Mouse (Mus musculus): Measurements from ENCODE around the gene Cd68. TPM values are rescaled to one million over a fixed set of nuclear protein-coding genes. Genes with fewer than 3 reads are reported as not detected.
"Not testable (repeated sequence)": the region's sequence is repeated elsewhere in the genome, so short reads cannot be mapped to it uniquely, and the experiment has no call there.

Cd68 gene
- 1 to 10 TPM; 5.8 to 7.8 TPM for total RNA-seq (2021)

DNA sequence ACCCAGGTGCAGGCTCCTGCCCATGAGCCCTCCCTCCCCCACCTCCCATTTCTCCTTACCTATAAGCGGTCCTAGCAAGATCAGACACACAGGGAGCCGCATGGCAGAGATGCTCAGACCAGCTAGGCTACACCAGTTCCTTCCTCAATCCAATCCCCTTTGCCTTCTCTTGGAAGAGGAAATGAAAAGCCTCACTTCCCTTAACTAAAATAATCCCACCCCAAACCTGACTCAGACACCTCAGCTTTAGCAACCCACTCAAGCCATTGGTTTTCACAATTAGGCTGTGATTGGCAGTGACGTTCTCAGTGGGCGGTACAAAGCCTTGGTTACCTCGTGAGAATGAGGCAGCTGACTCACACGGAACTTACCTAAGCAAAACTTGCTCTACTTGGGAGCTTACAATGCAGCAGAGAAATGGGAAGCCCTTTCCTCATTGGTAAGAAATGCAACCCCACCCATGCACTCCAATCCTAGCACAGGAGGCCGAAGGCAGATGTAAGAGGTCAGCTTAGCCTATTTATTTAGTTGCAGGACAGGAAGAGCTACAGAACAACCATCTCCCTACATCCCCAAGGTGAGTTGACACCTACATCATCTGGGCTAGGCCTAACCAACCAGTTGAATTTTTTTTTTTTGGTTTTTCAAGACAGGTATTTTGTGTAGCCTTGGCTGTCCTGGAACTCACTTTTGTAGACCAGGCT is at the start of gene Cd68:
Gene Cd68 (minus strand): TSS at position 193 of the 704 bp plus-strand sequence.
- intact Hi-C loops (cut with DNase I): no loop called here
- peak; percentile 52 to 56 for DNase-seq

DNA sequence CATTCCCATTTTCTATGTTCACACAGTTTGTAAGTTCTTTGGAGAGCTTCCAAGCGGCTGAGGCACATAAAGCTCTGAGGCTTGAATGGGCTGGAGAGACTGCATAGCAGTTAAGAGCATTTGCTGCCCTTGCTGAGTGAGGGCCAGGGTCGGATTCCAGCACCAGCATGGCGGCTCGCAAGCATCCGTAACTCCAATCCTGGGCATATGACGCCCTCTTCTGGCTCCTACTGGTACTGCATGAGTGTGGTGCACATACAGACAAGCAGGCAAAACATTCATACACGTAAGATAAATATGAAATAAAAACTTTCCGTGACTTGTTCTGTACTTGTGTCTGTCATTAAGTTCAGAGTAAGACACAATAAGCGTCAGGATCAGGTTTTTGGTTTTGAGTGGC is 49.5 kb upstream of the Cd68 start:
- peak in 1 of 2 experiments; percentile 51 for DNase-seq
- intact Hi-C loops (cut with DNase I): loop anchor here (1.0 kb wide), 1 partner anchor 33 kb away; the partner anchor contains the start of gene Senp3

DNA sequence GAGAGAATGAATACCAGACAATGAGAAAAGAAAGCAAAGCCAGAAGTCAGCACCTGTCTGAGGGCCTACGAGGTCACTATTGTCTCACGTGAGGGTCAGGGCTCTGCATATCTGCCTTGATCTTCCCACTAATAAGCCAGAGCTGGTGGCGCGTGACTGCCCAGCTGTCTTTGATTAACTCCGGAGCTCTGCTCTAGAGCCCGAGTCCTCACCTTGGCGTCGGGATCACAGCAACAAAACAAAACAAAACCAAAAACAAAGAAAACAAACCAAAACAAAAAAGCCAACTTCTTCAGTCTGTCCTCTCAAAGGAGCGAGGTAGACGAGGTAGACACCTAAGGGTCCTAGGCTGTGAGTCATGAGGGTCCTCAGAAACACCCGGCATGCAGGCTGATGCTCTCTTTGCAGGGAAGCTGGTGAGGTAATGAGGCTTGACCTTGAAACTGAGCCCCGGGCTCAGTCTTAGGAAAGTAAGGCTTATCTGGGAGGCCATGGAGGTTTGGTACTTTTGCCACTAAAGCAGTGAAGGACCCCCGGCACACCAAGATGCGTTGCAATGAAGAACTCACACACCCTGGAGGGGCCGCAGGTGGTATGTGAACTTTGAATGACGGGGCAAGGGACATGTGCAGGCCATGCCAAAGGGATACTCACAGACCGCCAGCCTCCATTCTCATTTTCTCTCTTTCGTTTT is 48.8 kb upstream of the Cd68 start:
- DNase-seq: no peak
- intact Hi-C loops (cut with DNase I): loop anchor here (1.0 kb wide), 1 partner anchor 32 kb away; the partner anchor contains the start of gene Senp3

GRCm38 (mm10) chr11:69712954-69713672 is 47.2 kb upstream of the Cd68 start:
- DNase-seq: no peak
- intact Hi-C loops (cut with DNase I): no loop called here

GRCm38 (mm10) chr11:69711082-69711481 is 45.1 kb upstream of the Cd68 start:
- no peak for DNase-seq
- intact Hi-C loops (cut with DNase I): no loop called here

- no peak for DNase-seq
- intact Hi-C loops (cut with DNase I): no loop called here
Observed at GRCm38 (mm10) chr11:69710470-69710869, 44.5 kb upstream of the Cd68 start.

GRCm38 (mm10) chr11:69709554-69710446 is 43.8 kb upstream of the Cd68 start:
- intact Hi-C loops (cut with DNase I): no loop called here
- DNase-seq: no peak

DNA sequence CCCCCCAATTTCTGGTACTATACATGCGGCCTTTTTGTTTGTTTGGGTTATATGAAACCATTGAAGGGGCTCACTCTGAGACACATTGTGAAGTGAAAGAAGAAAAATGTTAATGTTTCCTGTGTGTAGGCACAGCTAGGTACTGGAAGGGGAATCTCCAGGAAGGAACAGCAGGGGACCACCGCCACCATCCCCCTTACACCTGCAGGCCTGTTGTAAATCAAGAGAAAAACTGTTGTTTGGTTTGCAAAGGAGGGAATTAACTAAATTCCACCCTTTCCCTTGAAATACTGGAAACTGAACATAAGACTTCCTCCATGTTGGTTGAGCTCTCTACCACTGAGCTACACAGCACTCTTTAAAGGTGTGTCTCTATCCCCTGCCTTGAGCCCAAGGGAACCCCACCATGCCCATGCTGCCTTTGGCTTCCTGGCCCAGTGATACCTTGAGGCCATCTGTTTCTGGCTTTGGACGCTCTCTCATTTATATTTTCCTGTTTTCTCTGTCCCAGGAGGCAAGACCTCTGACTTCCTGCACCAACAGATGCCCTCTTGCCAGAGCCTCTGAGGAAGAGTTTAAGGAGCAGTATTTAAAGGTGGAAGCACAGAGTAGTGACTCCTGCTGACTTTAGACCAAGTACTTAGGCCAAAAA is 42.8 kb upstream of the Cd68 start:
- no peak for DNase-seq
- intact Hi-C loops (cut with DNase I): no loop called here

GRCm38 (mm10) chr11:69707873-69708381 is 42.0 kb upstream of the Cd68 start:
- no peak for DNase-seq
- intact Hi-C loops (cut with DNase I): no loop called here

GRCm38 (mm10) chr11:69707480-69707847 is 41.5 kb upstream of the Cd68 start:
- no peak for DNase-seq
- intact Hi-C loops (cut with DNase I): no loop called here

- intact Hi-C loops (cut with DNase I): no loop called here
- DNase-seq: peak; percentile 91 to 92
Observed at GRCm38 (mm10) chr11:69706775-69707479, 41.0 kb upstream of the Cd68 start.

DNA sequence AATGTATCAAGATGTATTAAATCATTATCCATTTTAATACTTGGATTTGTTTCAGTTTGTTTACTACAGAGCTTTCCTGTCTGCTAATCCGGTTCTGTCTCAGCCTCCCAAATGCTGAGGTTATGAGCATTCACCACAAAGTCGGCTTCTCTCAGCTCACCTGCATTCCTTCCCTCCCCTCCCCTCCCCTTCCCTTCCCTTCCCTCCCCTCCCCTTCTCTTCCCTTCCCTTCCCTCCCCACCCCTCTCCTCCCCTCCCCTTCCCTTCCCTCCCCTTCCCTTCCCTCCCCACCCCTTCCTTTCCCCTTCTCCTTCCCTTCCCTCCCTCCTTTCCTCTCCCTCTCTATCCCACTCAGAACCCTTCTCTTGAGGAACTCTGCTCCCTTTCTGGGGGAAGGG is 38.7 kb upstream of the Cd68 start:
- no peak for DNase-seq

GRCm38 (mm10) chr11:69703814-69704612 is 38.1 kb upstream of the Cd68 start:
- intact Hi-C loops (cut with DNase I): no loop called here
- DNase-seq: no peak

More for the DNA sequence above, 38.7 kb upstream of the Cd68 start:
- intact Hi-C loops (cut with DNase I): no loop called here

GRCm38 (mm10) chr11:69703381-69703780 is 37.4 kb upstream of the Cd68 start:
- DNase-seq; intact Hi-C loops (cut with DNase I): not testable (repeated sequence)

DNA sequence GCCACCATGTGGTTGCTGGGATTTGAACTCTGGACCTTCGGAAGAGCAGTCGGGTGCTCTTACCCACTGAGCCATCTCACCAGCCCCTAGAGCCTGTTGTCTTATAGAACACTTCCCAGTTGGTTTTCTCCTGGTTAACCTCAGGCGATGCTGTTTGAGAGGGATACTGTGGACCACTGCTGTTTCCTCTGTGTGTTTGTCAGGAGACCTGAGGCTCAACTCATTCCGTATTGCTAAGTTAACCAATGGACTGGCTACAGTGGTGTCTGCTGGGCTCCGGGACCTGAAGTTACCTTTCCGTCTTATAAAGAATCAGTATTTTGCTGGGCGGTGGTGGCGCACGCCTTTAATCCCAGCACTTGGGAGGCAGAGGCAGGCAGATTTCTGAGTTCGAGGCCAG is 36.9 kb upstream of the Cd68 start:
- intact Hi-C loops (cut with DNase I): not testable (repeated sequence)

GRCm38 (mm10) chr11:69699595-69699994 is 33.6 kb upstream of the Cd68 start:
- intact Hi-C loops (cut with DNase I): no loop called here

More for the DNA sequence above, 36.9 kb upstream of the Cd68 start:
- not testable (repeated sequence) for DNase-seq

GRCm38 (mm10) chr11:69698574-69698973 is 32.6 kb upstream of the Cd68 start:
- no peak for DNase-seq
- intact Hi-C loops (cut with DNase I): no loop called here

More at GRCm38 (mm10) chr11:69699595-69699994, 33.6 kb upstream of the Cd68 start:
- no peak for DNase-seq

- no peak for DNase-seq
- intact Hi-C loops (cut with DNase I): no loop called here
Observed at GRCm38 (mm10) chr11:69697396-69697795, 31.4 kb upstream of the Cd68 start.
